Mouse (Mus musculus) bone marrow, adult 2 months (tissue): ENCODE measurements around the gene Acbd7.

Experiments used
- CTCF ChIP-seq: fragments of 200-500 bp; IDR thresholded peaks from 2 replicates; pipeline ENCODE4 v1.5.1; 2011; ENCODE audit warnings: low read length, control low read depth; ENCODE audit not compliant: control insufficient read depth, insufficient read depth
- POLR2A ChIP-seq: fragments of 200-500 bp; IDR thresholded peaks from 2 replicates; pipeline ENCODE4 v1.6.1; 2011; ENCODE audit warnings: low read depth, mild to moderate bottlenecking, control low read depth, low read length, borderline replicate concordance; ENCODE audit not compliant: control insufficient read depth

- no peak for TF ChIP-seq POLR2A
- TF ChIP-seq CTCF, result no peak
These were observed 12.8 kb upstream of the Acbd7 start for GRCm38 (mm10) chr2:3323132-3323531.
